Mouse (Mus musculus) lung, postnatal 0 days (tissue): Measurements from ENCODE around the gene Il9r. TPM values are rescaled to one million over a fixed set of nuclear protein-coding genes. Genes with fewer than 3 reads are reported as not detected.

ENCODE experiments used
- ATAC-seq: fragments of 200-750 bp; cut with Nextera tagmentation; 2 replicates; pipeline ENCODE4 v1.8.0; 2017; ENCODE audit warnings: moderate library complexity
- DNase-seq: peaks from one replicate; pipeline ENCODE4 v3.0.0-alpha.2; 2016; ENCODE audit warnings: low spot score
- H3K27ac ChIP-seq: fragments of 300-500 bp; sonication (generic); 2 replicates; pipeline ENCODE4 v1.5.1; 2014; ENCODE audit warnings: antibody characterized with exemption, mild to moderate bottlenecking, low read length, mixed read lengths
- H3K27me3 ChIP-seq: fragments of 300-500 bp; sonication (generic); replicated peaks from 2 replicates; pipeline ENCODE4 v1.6.1; 2014; ENCODE audit warnings: low read length, mixed read lengths; ENCODE audit not compliant: insufficient read depth
- H3K36me3 ChIP-seq: fragments of 300-500 bp; sonication (generic); 2 replicates; pipeline ENCODE4 v1.6.1; 2014; ENCODE audit warnings: low read length, mixed read lengths; ENCODE audit not compliant: insufficient read depth
- H3K4me1 ChIP-seq: fragments of 300-500 bp; sonication (generic); 2 replicates; pipeline ENCODE4 v1.6.1; 2014; ENCODE audit warnings: antibody characterized with exemption, low read depth, low read length, mixed read lengths; ENCODE audit not compliant: insufficient read depth
- H3K4me2 ChIP-seq: fragments of 300-500 bp; sonication (generic); replicated peaks from 2 replicates; pipeline ENCODE4 v1.6.1; 2014; ENCODE audit warnings: low read depth, mild to moderate bottlenecking, low read length, moderate library complexity, mixed read lengths
- H3K4me3 ChIP-seq: fragments of 300-500 bp; sonication (generic); 2 replicates; pipeline ENCODE4 v1.5.1; 2014; ENCODE audit warnings: low read depth, low read length
- H3K9ac ChIP-seq: fragments of 300-500 bp; sonication (generic); replicated peaks from 2 replicates; pipeline ENCODE4 v1.6.1; 2014; ENCODE audit warnings: low read depth, mild to moderate bottlenecking
- H3K9me3 ChIP-seq: fragments of 300-500 bp; sonication (generic); 2 replicates; pipeline ENCODE4 v1.6.1; 2016; ENCODE audit warnings: low read length, mixed read lengths
- CTCF ChIP-seq: IDR thresholded peaks from 2 replicates; pipeline ENCODE4 v1.5.1; 2016; ENCODE audit warnings: antibody characterized with exemption, mild to moderate bottlenecking
- EP300 ChIP-seq: IDR thresholded peaks from 2 replicates; pipeline ENCODE4 v1.6.1; 2016; ENCODE audit warnings: antibody characterized with exemption, mild to moderate bottlenecking, control low read depth
- WGBS: fragments of 180-500 bp; shearing (Covaris S2); extraction: QIAGEN DNeasy Blood & Tissue Kit; methylation state at CpG from one replicate; pipeline ENCODE4 v1.1.7; 2014; 5-methylcytosine and 5-hydroxymethylcytosine counted together
- polyA plus RNA-seq: library from polyadenylated mRNA; unstranded; fragments of >200 nt; fragmentation: Nextera tagmentation; extraction: Ambion mirVana; gene quantifications from 2 replicates; pipeline ENCODE4 v1.2.1, GENCODE M21; 2015

Gene Il9r
- polyA plus RNA-seq, 1 experiment from 2014 or later: 0.05 TPM

DNA sequence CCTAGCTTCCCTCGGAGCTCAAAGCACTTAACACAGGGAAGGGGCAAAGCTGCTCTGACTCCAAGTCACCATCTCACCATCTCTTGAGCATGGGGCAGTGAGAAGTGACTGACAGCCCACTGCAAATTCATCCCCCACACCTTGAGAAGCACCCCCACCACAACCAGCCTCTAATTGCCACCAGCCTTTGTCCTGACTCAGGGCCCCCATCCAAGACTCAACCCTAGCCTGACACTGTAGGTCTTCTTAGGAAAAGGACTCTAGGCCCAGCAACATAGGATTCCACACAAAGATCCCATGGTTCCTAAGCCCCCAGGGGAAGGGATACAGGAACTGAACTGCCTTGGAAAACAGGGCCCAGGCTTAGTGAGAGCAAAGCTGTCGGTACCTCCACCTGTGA is 36.1 kb upstream of the Il9r start:
- peaks cover 11% of the 10 kb centered on the region; the same call in 1 of the 2 replicates for H3K36me3 ChIP-seq
- H3K9ac ChIP-seq: no peak overlapping the region
- WGBS: 64% methylated on average over 2 of the region's 2 CpGs
- H3K4me1 ChIP-seq: no peaks in the 10 kb centered on the region; the same call in 1 of the 2 replicates
- DNase-seq: no peak
- no peak overlapping the region for H3K27ac ChIP-seq
- H3K27me3 ChIP-seq: no peaks in the 10 kb centered on the region
- ATAC-seq: no peak
- no peak overlapping the region for H3K4me2 ChIP-seq
- TF ChIP-seq CTCF: no peak
- no peak for TF ChIP-seq EP300
- H3K9me3 ChIP-seq: no peaks in the 10 kb centered on the region
- no peak overlapping the region for H3K4me3 ChIP-seq

DNA sequence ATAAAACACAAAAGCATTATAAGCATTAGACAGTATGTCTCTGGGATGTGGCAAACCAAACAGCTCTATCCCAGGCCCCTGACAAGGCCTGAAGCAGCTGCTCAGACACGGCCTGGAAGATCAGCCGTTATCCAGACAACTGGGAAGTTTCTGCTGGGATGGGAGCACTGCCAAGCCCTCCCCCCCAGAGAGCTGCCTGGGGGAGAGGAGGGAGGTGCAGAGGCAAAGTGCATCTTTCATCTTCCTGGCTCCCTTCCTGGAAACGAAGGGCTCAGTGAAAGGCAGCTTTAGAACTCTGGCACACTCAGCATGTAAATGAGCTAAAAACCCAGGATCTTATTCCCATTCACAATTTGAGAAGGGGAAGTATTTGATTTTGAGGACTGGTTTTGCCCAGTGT is 35.6 kb upstream of the Il9r start:
- H3K4me2 ChIP-seq: no peak overlapping the region
- H3K4me1 ChIP-seq: no peaks in the 10 kb centered on the region; the same call in 1 of the 2 replicates
- WGBS: 32% methylated on average over 3 of the region's 3 CpGs
- H3K36me3 ChIP-seq: peaks cover 6% of the 10 kb centered on the region; the same call in 1 of the 2 replicates
- no peak overlapping the region for H3K9ac ChIP-seq
- H3K4me3 ChIP-seq: no peak overlapping the region
- peak; percentile 33 for ATAC-seq
- H3K27ac ChIP-seq: no peak overlapping the region
- peak; percentile 59 for DNase-seq
- H3K27me3 ChIP-seq: no peaks in the 10 kb centered on the region
- no peaks in the 10 kb centered on the region for H3K9me3 ChIP-seq
- TF ChIP-seq EP300: no peak
- TF ChIP-seq CTCF: no peak

DNA sequence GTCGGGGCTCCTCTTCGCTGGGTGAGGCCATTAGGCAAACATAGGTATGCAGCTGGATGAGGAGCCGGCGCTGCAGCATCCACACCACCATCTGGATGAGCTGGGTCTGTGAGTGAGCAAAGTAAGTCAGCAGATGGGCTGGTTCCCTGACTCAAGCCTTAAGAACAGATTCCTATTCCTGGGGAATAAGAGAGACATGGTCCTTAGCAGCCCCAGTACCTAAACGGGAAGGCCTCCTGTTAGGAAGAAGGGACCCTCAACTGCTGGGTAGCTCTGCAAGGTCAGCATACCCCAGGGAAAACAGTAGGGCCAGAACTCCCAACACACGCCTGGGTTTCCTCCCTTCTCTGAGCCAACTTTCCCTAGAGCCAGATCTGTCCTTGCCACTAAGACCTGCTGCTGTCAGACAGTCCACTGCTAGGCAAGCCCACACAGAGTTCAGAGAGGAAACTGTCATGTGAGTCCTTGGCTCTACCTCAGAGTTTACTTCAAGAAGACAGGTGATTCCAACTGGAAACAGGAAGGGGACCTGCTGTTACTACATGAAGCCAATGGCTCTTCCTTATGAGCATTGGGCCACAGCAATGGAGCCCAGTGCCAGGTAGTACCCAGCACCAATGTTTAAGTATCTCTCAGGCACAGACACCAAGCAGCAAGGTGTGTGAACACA is 34.9 kb upstream of the Il9r start:
- TF ChIP-seq CTCF: no peak
- TF ChIP-seq EP300: no peak
- Histone ChIP-seq H3K36me3 (0 out of 2 replicates have a peak, but pooled peaks cover 5% of the 10 kb centered on the region), H3K4me1 (no peaks in the 10 kb centered on the region; the same call in 1 of the 2 replicates), H3K4me3 (no peak overlapping the region), H3K9ac (no peak overlapping the region), H3K27me3 (no peaks in the 10 kb centered on the region), H3K4me2 (no peak overlapping the region), H3K9me3 (no peaks in the 10 kb centered on the region), H3K27ac (no peak overlapping the region)
- no peak for ATAC-seq
- 90% methylated on average over 6 of the region's 6 CpGs for WGBS
- DNase-seq: no peak

GRCm38 (mm10) chr11:32233895-32234294 is 33.8 kb upstream of the Il9r start:
- ATAC-seq (no peak), DNase-seq (no peak)
- 0 out of 2 replicates have a peak, but pooled peaks cover 5% of the 10 kb centered on the region for H3K36me3 ChIP-seq
- H3K4me1 ChIP-seq: no peaks in the 10 kb centered on the region; the same call in 1 of the 2 replicates
- H3K27me3 ChIP-seq: no peaks in the 10 kb centered on the region
- no peak overlapping the region for H3K9ac ChIP-seq
- H3K4me3 ChIP-seq: no peak overlapping the region
- H3K9me3 ChIP-seq: no peaks in the 10 kb centered on the region
- no peak overlapping the region for H3K4me2 ChIP-seq
- 91% methylated on average over 3 of the region's 3 CpGs for WGBS
- TF ChIP-seq CTCF (no peak), EP300 (no peak)
- H3K27ac ChIP-seq: no peak overlapping the region

DNA sequence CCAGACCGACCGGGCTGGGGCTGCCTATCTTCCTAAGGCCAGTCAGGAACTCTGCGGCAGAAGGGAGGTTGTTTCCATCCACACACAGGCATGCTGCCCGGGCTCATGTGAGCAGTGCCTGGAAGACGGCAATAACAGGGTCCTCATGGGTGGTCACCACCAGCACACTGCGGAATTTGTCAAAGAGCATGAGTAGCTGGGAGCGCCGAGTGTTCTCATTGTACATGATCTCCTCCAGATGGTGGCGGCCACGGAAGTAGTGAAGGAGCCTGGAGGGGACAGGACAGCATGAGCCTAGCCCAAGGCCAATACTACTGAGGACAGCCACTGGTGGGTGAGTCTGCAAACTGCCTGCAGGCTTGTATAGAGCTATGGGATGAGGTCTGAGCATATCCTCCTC is 32.8 kb upstream of the Il9r start:
- WGBS: 74% methylated on average over 10 of the region's 10 CpGs
- Histone ChIP-seq H3K36me3 (0 out of 2 replicates have a peak, but pooled peaks cover 5% of the 10 kb centered on the region), H3K4me3 (no peak overlapping the region)

DNA sequence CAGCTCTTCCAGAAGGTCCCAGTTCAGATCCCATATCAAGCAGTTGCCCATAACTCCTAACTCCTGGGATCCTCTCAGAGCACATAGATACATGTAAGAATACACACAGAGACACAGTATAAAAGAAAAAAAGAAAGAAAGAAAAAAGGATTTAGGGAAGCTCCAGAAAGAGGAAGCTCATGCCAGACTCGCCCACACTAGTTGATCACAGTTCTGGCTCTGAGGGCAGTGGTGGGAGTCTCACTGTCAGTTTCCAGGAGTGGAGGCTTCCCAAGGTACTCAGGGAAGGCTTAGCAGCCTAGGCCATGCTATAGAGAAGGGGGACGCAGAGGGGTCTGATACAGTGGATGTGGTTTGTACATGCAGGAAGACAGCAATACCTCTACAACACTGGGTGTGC is 31.0 kb upstream of the Il9r start:
- no peaks in the 10 kb centered on the region for H3K27me3 ChIP-seq
- no peaks in the 10 kb centered on the region for H3K9me3 ChIP-seq
- H3K36me3 ChIP-seq: 0 out of 2 replicates have a peak, but pooled peaks cover 5% of the 10 kb centered on the region
- H3K4me3 ChIP-seq: no peak overlapping the region
- no peak overlapping the region for H3K4me2 ChIP-seq
- H3K4me1 ChIP-seq: no peaks in the 10 kb centered on the region
- DNase-seq (no peak), ATAC-seq (no peak)
- 90% methylated on average over 2 of the region's 2 CpGs for WGBS
- no peak overlapping the region for H3K9ac ChIP-seq
- TF ChIP-seq CTCF: no peak
- TF ChIP-seq EP300: no peak
- no peak overlapping the region for H3K27ac ChIP-seq

More for the DNA sequence above, 32.8 kb upstream of the Il9r start:
- Histone ChIP-seq H3K9ac (no peak overlapping the region), H3K9me3 (no peaks in the 10 kb centered on the region), H3K27me3 (no peaks in the 10 kb centered on the region), H3K27ac (no peak overlapping the region), H3K4me1 (no peaks in the 10 kb centered on the region; the same call in 1 of the 2 replicates), H3K4me2 (no peak overlapping the region)
- peak; percentile 14; the same call in 1 of the 2 replicates for ATAC-seq
- TF ChIP-seq CTCF: no peak
- TF ChIP-seq EP300: no peak
- no peak for DNase-seq
